Mouse (Mus musculus): ENCODE results near the gene Myo10.

- TF ChIP-seq GATA1 (IDR thresholded peaks at IDR 0.05; ENCODE audit: borderline replicate concordance, low read length) (no peak), FLI1 (IDR thresholded peaks at IDR 0.05; ENCODE audit: low read length) (no peak)
These were observed 20.0 kb upstream of the Myo10 start for GRCm38 (mm10) chr15:25602306-25602705.
